Mouse (Mus musculus) kidney, adult 2 months (tissue): ENCODE results near the gene 4930550C14Rik.

Experiments
- CTCF ChIP-seq: fragments of 200-500 bp; conservative IDR thresholded peaks from 2 replicates; pipeline ENCODE4 v1.5.1; 2011; ENCODE audit warnings: low read depth, mild to moderate bottlenecking, control low read depth, low read length, moderate library complexity, mixed read lengths; ENCODE audit not compliant: insufficient read depth, insufficient read length
- POLR2A ChIP-seq: fragments of 200-500 bp; IDR thresholded peaks from one replicate; pipeline ENCODE4 v1.6.1; 2011; ENCODE audit warnings: low read depth, low read length, control low read depth

DNA sequence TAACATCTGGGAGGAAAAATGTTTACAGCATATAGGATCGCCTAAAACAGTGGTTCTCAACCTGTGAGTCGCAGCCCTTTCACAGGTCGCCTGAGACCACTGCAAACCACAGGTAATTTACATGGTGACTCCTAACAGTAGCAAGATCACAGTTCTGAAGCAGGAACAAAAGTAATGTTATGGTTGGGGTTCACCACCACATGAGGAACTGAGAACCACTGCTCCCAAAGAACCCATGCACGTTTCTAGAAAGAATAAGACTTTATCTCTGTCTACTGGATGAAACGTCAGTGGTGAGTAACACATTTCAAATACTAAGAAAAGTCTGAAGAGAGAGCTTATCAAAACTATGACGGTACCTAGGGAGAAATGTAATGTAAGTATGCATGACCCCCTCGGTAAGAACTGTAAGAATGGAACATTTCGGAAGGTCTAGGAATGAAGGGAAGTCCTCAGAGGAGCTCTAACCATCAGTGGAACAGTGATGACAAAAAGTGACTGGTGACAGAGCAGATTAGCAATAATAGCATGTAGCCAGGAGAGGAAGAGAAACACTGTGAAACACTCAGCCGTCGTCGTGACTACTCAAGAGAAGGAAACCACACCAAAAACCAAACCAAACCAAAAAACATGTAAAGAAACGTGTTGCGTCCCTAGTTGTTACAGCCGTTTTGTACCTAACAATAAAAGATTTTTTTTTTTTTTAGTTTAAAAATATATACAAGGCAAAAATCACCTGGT is 33.9 kb downstream of the 4930550C14Rik start:
- TF ChIP-seq CTCF (no peak), POLR2A (no peak)
